Mouse (Mus musculus) stomach, embryonic 16.5 days (tissue): ENCODE results near the gene Nme8. TPM values are rescaled to one million over a fixed set of nuclear protein-coding genes. Genes with fewer than 3 reads are reported as not detected.

Experiments
- ATAC-seq: fragments of 200-750 bp; cut with Nextera tagmentation; 2 replicates; pipeline ENCODE4 v1.8.0; 2017; ENCODE audit warnings: moderate number of reproducible peaks, moderate TSS enrichment; ENCODE audit not compliant: insufficient read depth, low FRiP score
- H3K27ac ChIP-seq: fragments of 300-500 bp; sonication (generic); 2 replicates; pipeline ENCODE4 v1.5.1; 2014; ENCODE audit warnings: low read length
- H3K27me3 ChIP-seq: fragments of 300-500 bp; sonication (generic); 2 replicates; pipeline ENCODE4 v1.6.1; 2014; ENCODE audit warnings: low read length, control low read depth, mixed read lengths; ENCODE audit not compliant: control insufficient read depth, insufficient read depth
- H3K36me3 ChIP-seq: fragments of 300-500 bp; sonication (generic); 2 replicates; pipeline ENCODE4 v1.6.1; 2014; ENCODE audit warnings: low read length; ENCODE audit not compliant: control insufficient read depth, insufficient read depth
- H3K4me1 ChIP-seq: fragments of 300-500 bp; sonication (generic); 2 replicates; pipeline ENCODE4 v1.6.1; 2014; ENCODE audit warnings: low read length, control low read depth, mixed read lengths; ENCODE audit not compliant: control insufficient read depth, insufficient read depth
- H3K4me2 ChIP-seq: fragments of 300-500 bp; sonication (generic); 2 replicates; pipeline ENCODE4 v1.6.1; 2014; ENCODE audit warnings: low read depth, low read length, mixed read lengths
- H3K4me3 ChIP-seq: fragments of 300-500 bp; sonication (generic); replicated peaks from 2 replicates; pipeline ENCODE4 v1.5.1; 2014; ENCODE audit warnings: mild to moderate bottlenecking, low read length
- H3K9ac ChIP-seq: fragments of 300-500 bp; sonication (generic); 2 replicates; pipeline ENCODE4 v1.6.1; 2014; ENCODE audit warnings: low read length
- H3K9me3 ChIP-seq: fragments of 300-500 bp; sonication (generic); replicated peaks from 2 replicates; pipeline ENCODE4 v1.6.1; 2016; ENCODE audit warnings: low read length, control low read depth; ENCODE audit not compliant: control insufficient read depth
- WGBS: fragments of 180-500 bp; shearing (Covaris S2); extraction: QIAGEN DNeasy Blood & Tissue Kit; methylation state at CpG from one replicate; pipeline ENCODE4 v1.1.7; 2014; 5-methylcytosine and 5-hydroxymethylcytosine counted together
- polyA plus RNA-seq: library from polyadenylated mRNA; unstranded; fragments of >200 nt; fragmentation: Nextera tagmentation; extraction: Ambion mirVana; gene quantifications from 2 replicates; pipeline ENCODE4 v1.2.1, GENCODE M21; 2015

The Nme8 gene
- polyA plus RNA-seq, 1 experiment from 2014 or later: not detected

GRCm38 (mm10) chr13:19668355-19669140 lies 29.0 kb downstream of the Nme8 start:
- no peaks in the 10 kb centered on the region for H3K9me3 ChIP-seq
- no peaks in the 10 kb centered on the region for H3K36me3 ChIP-seq
- H3K9ac ChIP-seq: no peak overlapping the region
- no peak overlapping the region for H3K27ac ChIP-seq
- no peak for ATAC-seq
- no peaks in the 10 kb centered on the region for H3K4me1 ChIP-seq
- no peaks in the 10 kb centered on the region for H3K27me3 ChIP-seq
- WGBS: 81% methylated on average over 4 of the region's 4 CpGs
- H3K4me2 ChIP-seq: no peak overlapping the region
- H3K4me3 ChIP-seq: no peak overlapping the region

- no peaks in the 10 kb centered on the region for H3K27me3 ChIP-seq
- no peaks in the 10 kb centered on the region for H3K4me1 ChIP-seq
- H3K9me3 ChIP-seq: no peaks in the 10 kb centered on the region
- no peak overlapping the region for H3K4me2 ChIP-seq
- no peaks in the 10 kb centered on the region for H3K36me3 ChIP-seq
- no peak for ATAC-seq
- WGBS: 84% methylated on average over 2 of the region's 2 CpGs
- H3K4me3 ChIP-seq: no peak overlapping the region
- no peak overlapping the region for H3K9ac ChIP-seq
- no peak overlapping the region for H3K27ac ChIP-seq
These were observed 45.2 kb downstream of the Nme8 start for GRCm38 (mm10) chr13:19652405-19652804.

GRCm38 (mm10) chr13:19649824-19650223 lies 47.8 kb downstream of the Nme8 start:
- H3K27me3 ChIP-seq: no peaks in the 10 kb centered on the region
- H3K27ac ChIP-seq: no peak overlapping the region
- H3K4me3 ChIP-seq: no peak overlapping the region
- H3K4me1 ChIP-seq: no peaks in the 10 kb centered on the region
- no peak overlapping the region for H3K4me2 ChIP-seq
- no peak for ATAC-seq
- WGBS: 92% methylated on average over 2 of the region's 2 CpGs
- H3K9me3 ChIP-seq: no peaks in the 10 kb centered on the region
- no peak overlapping the region for H3K9ac ChIP-seq
- H3K36me3 ChIP-seq: no peaks in the 10 kb centered on the region

- WGBS: 67% methylated on average over 2 of the region's 2 CpGs
- Histone ChIP-seq H3K4me1 (no peaks in the 10 kb centered on the region), H3K36me3 (no peaks in the 10 kb centered on the region), H3K27ac (no peak overlapping the region), H3K9ac (no peak overlapping the region), H3K4me3 (no peak overlapping the region), H3K4me2 (no peak overlapping the region), H3K9me3 (no peaks in the 10 kb centered on the region), H3K27me3 (no peaks in the 10 kb centered on the region)
- no peak for ATAC-seq
These were observed 53.4 kb downstream of the Nme8 start for GRCm38 (mm10) chr13:19644225-19644624.

GRCm38 (mm10) chr13:19643519-19643918 lies 54.1 kb downstream of the Nme8 start:
- Histone ChIP-seq H3K9me3 (no peaks in the 10 kb centered on the region), H3K4me2 (no peak overlapping the region), H3K27ac (no peak overlapping the region), H3K27me3 (no peaks in the 10 kb centered on the region), H3K4me1 (no peaks in the 10 kb centered on the region), H3K36me3 (no peaks in the 10 kb centered on the region), H3K9ac (no peak overlapping the region), H3K4me3 (no peak overlapping the region)
- WGBS: 35% methylated on average over 1 of the region's 1 CpGs
- ATAC-seq: no peak

DNA sequence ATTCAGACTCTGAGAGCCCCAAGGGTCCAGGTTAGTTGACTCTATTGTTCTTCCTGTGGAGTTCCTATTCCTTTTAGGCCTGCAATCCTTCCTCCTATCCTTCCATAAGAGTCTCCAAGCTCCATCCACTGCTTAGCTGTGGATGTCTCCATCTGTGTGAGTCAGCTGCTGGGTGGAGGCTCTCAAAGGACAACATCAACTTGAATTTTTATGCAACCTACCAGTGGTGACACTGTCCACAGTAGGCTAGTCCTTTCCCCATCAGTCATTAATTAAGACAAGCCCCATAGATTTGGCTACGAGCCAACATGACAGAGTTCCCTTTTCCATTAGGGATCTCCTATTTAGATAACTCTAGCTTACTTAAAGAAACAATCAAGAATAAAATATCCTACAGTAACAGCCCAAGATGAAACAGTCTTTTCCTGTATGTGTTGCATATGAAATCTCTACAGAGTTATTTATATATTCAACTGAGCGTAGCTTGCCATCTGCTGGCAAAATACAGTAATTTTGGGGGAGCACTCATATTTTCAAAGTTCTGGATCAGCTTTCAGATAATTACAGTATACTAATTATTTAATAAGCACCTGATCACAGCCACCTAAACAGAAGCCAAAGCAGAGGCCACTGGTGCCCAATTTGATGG lies 57.3 kb downstream of the Nme8 start:
- Histone ChIP-seq H3K4me3 (no peak overlapping the region), H3K27ac (no peak overlapping the region), H3K9me3 (no peaks in the 10 kb centered on the region), H3K27me3 (no peaks in the 10 kb centered on the region), H3K36me3 (no peaks in the 10 kb centered on the region), H3K4me1 (no peaks in the 10 kb centered on the region), H3K4me2 (no peak overlapping the region), H3K9ac (no peak overlapping the region)
- no peak for ATAC-seq
- 62% methylated on average over 2 of the region's 2 CpGs for WGBS

GRCm38 (mm10) chr13:19636131-19636530 lies 61.5 kb downstream of the Nme8 start:
- H3K27me3 ChIP-seq: no peaks in the 10 kb centered on the region
- H3K36me3 ChIP-seq: no peaks in the 10 kb centered on the region
- ATAC-seq: no peak
- no peaks in the 10 kb centered on the region for H3K4me1 ChIP-seq
- no peak overlapping the region for H3K4me3 ChIP-seq
- no peak overlapping the region for H3K9ac ChIP-seq
- H3K9me3 ChIP-seq: no peaks in the 10 kb centered on the region
- no peak overlapping the region for H3K4me2 ChIP-seq
- no peak overlapping the region for H3K27ac ChIP-seq
- 66% methylated on average over 4 of the region's 4 CpGs for WGBS

DNA sequence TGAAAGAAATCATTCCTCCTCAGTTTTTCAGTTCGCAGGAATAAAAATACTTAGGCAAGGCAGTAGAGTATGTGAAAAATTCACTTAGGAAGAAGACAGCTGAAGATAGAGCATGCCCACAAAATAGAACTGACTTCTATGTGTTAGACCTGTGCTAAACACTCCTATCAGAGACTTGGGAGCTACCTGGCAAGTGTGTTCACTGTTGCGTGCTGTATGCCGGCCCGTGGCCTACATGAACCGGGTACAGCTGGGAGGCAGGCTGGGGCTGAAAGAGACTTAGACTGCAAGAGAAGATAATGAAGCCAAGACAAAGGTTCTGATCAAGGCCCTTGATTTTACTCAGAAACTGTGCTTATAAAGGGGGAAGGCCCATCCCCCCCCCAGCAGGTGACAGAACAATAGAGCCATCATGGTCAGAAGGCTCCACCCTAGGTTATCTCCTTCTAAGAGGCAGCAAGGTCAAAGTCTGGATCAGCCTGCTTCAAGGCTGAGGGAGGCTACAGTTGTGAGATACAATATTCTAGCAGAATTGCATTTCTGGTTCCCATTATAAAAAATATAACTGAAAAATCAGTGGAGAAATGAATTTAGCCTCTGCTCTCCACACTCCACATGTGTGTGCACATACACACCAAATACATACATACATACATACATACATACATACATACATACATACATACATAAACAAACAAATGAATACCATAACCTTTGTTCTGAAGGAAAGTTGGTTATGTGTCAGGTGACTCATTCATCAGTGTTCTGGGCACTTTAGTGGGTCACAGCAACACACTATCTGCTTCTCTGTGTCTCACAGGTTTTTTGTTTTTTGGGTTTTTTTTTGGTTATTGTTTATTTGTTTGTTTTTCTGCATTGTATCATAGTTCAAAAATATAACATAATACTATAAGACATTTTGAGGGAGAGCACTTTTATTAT lies 66.6 kb downstream of the Nme8 start:
- H3K9ac ChIP-seq: no peak overlapping the region
- ATAC-seq: no peak
- 90% methylated on average over 5 of the region's 5 CpGs for WGBS

DNA sequence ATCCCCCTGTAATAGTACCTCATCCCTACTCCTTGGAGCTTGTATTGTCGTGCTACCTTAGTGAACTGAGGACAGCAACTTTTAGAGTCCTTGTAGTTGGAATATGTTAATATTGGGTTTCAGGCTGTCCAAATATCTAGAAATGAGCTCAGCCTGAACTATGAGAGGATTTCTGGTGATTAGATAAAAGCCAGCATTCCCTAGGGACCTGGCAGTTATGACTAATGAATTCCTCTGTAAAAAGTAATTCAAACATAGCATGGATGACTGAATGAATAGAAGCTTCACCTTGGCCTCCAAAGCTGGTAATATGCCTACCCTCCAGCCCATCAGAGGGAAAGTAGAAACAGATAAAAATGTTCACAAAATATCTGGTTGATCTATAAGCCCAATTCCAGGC lies 71.1 kb downstream of the Nme8 start:
- Histone ChIP-seq H3K36me3 (no peaks in the 10 kb centered on the region), H3K9ac (no peak overlapping the region), H3K4me1 (peaks cover 6% of the 10 kb centered on the region), H3K4me2 (no peak overlapping the region), H3K4me3 (no peak overlapping the region), H3K9me3 (no peaks in the 10 kb centered on the region), H3K27ac (no peak overlapping the region), H3K27me3 (peaks cover 14% of the 10 kb centered on the region)
- ATAC-seq: no peak
- 66% methylated on average over 1 of the region's 1 CpGs for WGBS

More for the DNA sequence above, 66.6 kb downstream of the Nme8 start:
- H3K27me3 ChIP-seq: no peaks in the 10 kb centered on the region
- H3K4me1 ChIP-seq: no peaks in the 10 kb centered on the region
- no peak overlapping the region for H3K27ac ChIP-seq
- no peak overlapping the region for H3K4me2 ChIP-seq
- no peak overlapping the region for H3K4me3 ChIP-seq
- no peaks in the 10 kb centered on the region for H3K9me3 ChIP-seq
- H3K36me3 ChIP-seq: no peaks in the 10 kb centered on the region
